Mouse (Mus musculus) inflammation-experienced regulatory T-cells, adult 6 months (primary cell): ENCODE measurements around the gene Myadm. TPM values are rescaled to one million over a fixed set of nuclear protein-coding genes. Genes with fewer than 3 reads are reported as not detected.
"Not testable (repeated sequence)": the region's sequence is repeated elsewhere in the genome, so short reads cannot be mapped to it uniquely, and the experiment has no call there.

Experiments used
- ATAC-seq: one replicate; pipeline ENCODE4 v1.8.0; 2017
- polyA plus RNA-seq, 3 experiments: library from polyadenylated mRNA; unstranded; fragments of 100-300 nt; shearing (Covaris generic); gene quantifications; one replicate each; pipeline ENCODE4 v1.2.1; 2017

Myadm gene
- polyA plus RNA-seq, 3 experiments from 2014 or later, result 1.5 to 23.0 (median 4.8) TPM

GRCm38 (mm10) chr7:3291197-3291596, 2.3 kb downstream of the Myadm start:
- ATAC-seq, result no peak

GRCm38 (mm10) chr7:3291764-3292163, 2.9 kb downstream of the Myadm start:
- no peak for ATAC-seq

GRCm38 (mm10) chr7:3292271-3292670, 3.4 kb downstream of the Myadm start:
- ATAC-seq, result not testable (repeated sequence)

- ATAC-seq, result no peak
Measured at GRCm38 (mm10) chr7:3292791-3293190, 3.9 kb downstream of the Myadm start.

- no peak for ATAC-seq
Measured at GRCm38 (mm10) chr7:3294794-3295193, 5.9 kb downstream of the Myadm start.

- ATAC-seq, result no peak
Measured at GRCm38 (mm10) chr7:3295321-3296110, 6.6 kb downstream of the Myadm start.

- no peak for ATAC-seq
Measured at GRCm38 (mm10) chr7:3296711-3297110, 7.8 kb downstream of the Myadm start.

GRCm38 (mm10) chr7:3299941-3300617, 11.2 kb downstream of the Myadm start:
- ATAC-seq, result no peak

GRCm38 (mm10) chr7:3300891-3301627, 12.2 kb downstream of the Myadm start:
- ATAC-seq, result no peak

GRCm38 (mm10) chr7:3301628-3302555, 13.0 kb downstream of the Myadm start:
- no peak for ATAC-seq

- ATAC-seq, result no peak
Measured at GRCm38 (mm10) chr7:3302556-3303275, 13.8 kb downstream of the Myadm start.

- ATAC-seq, result no peak
Measured at GRCm38 (mm10) chr7:3303276-3303781, 14.4 kb downstream of the Myadm start.

GRCm38 (mm10) chr7:3303789-3304188, 14.9 kb downstream of the Myadm start:
- ATAC-seq, result no peak

- no peak for ATAC-seq
Measured at GRCm38 (mm10) chr7:3304298-3304697, 15.4 kb downstream of the Myadm start.

GRCm38 (mm10) chr7:3306400-3306799, 17.5 kb downstream of the Myadm start:
- no peak for ATAC-seq

- ATAC-seq, result no peak
Measured at GRCm38 (mm10) chr7:3308646-3309045, 19.8 kb downstream of the Myadm start.

- no peak for ATAC-seq
Measured at GRCm38 (mm10) chr7:3310233-3310632, 21.4 kb downstream of the Myadm start.

GRCm38 (mm10) chr7:3313571-3313970, 24.7 kb downstream of the Myadm start:
- no peak for ATAC-seq

- ATAC-seq, result no peak
Measured at GRCm38 (mm10) chr7:3314121-3314520, 25.2 kb downstream of the Myadm start.

GRCm38 (mm10) chr7:3317704-3318103, 28.8 kb downstream of the Myadm start:
- no peak for ATAC-seq

GRCm38 (mm10) chr7:3320856-3321255, 32.0 kb downstream of the Myadm start:
- ATAC-seq, result no peak
